Mouse (Mus musculus) frontal cortex, postnatal 14 days (tissue): ENCODE measurements around the gene Ccl9.
"Not testable (repeated sequence)": the region's sequence is repeated elsewhere in the genome, so short reads cannot be mapped to it uniquely, and the experiment has no call there.

Source experiments
- DNase-seq, 2 experiments: peaks; one replicate each; pipeline ENCODE4 v3.0.0; 2022; ENCODE audit warnings: low spot score in 2 of 2

The Ccl9 gene

DNA sequence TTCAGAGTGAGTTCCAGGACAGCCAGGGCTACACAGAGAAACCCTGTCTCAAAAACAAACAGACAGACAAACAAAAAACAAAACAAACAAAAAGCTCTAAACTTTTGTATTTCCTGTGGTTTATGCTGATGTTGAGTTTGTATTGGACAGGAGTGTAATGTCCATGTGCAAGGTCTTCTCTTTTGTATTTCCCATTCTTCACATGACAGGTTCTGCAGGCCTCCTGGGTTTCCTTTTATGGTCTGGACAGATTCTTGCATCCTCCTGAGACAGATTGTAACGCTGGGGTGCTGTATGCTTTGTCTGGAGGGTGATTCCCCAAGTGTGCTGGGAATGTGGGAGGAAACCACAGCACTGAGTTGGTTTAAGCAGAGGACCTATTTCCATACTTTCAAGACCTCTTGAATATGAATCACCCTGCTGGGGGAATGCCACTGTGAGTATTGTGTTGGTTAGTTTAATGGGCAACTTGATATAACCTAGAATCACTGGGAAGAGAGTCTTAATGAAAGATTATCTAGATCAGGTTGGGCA lies 2.3 kb upstream of the Ccl9 start:
- DNase-seq = no peak

DNA sequence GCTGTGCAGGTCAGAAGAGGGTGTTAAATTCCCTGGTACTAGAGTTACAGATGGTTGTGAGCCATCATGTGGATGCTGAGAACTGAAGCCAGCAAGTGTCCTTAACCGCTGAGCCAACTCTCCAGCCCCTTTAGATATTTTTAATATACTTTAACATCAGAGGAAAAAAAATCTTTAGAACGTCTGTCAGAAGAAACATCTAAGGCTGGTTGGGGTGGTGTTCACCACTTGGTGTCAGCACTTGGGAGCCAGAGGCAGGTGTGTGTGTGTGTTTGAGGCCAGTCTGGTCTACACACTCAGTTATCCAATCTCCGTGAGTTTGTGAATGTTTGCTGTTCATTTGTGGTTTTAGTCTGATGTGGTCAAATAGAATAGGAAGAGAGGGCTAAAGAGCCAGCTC lies 563 bp upstream of the Ccl9 start:
- DNase-seq = no peak

DNA sequence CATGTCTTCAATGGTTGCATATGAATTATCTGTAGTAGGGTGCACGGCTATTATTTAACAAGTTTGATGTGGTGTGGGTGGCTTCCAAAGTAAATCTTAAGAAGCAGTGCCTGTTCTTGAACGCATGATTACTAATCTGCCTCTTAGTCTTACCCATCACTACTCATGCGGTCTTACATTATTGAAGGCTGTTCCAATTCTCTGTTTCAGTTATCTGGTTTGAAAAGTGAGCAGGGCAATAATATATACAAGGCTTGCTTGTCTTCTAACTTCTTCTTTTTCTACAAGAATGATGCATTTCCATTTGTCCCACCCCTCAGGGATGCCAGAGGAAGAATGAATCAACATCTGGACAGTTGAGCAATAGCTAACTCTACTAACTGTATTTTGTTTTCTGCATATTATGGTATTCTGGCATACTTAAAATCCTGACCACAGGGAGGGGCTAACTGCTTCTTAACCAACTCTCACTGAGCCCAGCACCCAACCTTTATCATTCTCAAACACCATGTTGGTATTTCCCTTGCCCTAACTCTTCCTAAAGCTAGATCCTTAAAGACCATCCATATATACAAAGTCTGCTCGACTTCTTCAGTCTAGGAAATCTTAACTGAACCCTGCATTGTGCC lies 1.4 kb downstream of the Ccl9 start:
- no peak for DNase-seq

DNA sequence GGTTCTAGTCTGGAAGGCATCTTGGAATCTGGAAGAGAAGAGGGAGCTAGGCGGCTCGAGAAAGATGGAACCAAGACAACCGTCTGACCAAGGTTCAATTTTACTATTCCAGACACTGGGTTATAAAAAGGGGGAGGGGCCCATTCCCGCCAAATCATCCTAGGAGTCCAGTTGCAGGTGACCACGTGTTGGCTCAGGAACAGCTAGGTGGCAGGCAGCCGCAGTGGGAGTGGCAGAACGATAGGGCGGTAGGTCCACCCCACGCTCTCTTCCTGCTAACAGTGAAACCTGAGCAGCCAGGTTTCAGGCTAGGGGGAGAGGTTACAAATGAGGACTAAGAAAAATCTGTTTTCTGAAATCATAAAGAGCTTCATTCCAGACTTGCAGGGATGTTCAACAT lies 5.6 kb downstream of the Ccl9 start:
- DNase-seq = no peak

DNA sequence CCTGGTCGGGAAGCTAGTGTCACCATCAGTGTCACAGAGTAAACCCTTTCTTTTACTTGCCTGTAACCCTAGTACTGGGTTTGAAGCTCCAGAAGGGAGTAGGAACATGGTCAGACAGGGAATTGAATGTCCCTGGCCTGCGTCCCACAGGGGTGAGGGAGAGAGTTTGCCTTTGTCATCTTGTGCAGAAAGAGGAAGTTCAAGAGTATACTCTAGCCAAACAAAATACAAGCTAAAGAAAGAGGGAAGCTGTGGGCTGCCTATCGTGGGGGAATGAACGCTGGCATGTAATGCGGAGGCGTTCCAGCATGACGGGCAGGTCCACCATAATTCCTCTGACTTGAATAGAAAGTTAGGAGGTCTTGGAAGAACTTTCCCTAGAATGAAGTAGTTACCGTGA lies 6.2 kb downstream of the Ccl9 start:
- no peak for DNase-seq

DNA sequence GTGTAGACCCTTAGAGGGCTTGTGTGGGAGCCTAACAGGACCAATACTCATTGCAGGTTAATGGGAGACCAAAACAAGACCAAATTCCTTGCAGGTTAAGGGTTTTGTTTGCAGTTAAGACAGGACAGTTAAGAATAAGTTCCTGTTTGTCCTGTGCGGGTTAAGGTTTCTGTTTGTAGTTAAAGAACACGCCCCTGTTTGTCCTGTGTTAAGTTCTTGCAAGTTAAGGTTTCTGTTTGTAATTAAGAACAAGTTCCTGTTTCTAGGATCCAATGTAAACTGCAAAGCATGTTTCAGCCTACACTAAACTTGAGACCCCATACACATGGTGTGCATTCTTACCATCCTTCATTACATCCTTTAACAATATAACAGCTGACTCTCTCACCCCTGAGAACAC lies 8.2 kb downstream of the Ccl9 start:
- DNase-seq = no peak

DNA sequence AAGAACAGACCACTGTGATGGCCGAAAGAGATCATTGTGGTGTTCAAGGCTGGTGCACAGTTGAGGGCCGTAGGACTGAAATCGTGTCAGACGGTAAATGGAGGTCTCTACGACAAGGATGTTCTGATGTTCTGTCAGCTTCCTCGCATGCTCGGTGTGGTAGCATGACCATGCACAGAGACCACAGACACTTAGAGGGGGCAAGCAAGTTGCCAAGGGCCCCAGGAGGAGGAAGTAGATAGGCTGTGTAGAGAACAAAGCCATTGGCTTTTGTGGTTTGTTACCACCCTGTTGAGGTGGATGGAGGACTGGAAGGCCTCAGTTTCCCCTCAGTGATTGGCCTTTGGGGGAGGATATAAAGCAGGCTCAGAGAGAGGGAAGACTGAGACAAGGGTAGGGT lies 9.2 kb downstream of the Ccl9 start:
- DNase-seq = no peak

DNA sequence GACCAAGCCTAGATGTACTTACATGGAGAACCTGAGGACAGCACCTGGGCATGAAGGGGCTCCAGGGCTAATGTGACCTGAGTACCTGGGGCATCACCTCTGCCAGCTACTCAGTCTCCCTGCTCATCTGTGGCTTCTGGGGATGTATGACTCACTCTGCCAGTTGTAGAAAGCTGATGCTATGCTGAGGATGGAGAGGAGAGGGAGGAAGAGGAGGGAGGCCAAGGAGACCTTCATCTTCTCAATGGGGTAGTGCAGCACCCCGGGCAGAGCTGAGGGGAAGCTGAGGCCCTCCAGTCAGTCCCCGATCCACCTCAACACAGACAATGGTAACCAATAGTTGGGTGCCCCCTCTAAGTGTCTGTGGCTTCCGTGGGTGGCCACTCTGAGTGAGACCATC lies 9.7 kb downstream of the Ccl9 start:
- DNase-seq = no peak

DNA sequence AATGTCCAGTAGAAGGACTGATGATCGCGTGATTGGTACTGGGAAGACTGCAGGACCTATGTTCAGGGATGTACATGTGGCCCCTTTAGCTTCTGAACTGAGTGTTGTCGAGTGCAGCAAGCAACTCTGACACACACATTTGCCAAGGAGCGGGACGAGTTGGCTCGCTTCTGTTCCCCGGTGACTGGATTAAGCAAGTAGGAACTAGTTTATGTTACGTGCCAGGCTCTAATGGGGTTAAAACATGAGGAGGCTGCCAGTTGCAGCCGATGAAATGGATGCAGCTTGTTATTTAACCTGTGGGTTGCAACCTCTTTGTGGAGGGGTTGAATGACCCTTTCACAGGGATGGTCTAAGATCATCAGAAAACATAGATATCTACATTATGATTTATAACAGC lies 10.4 kb downstream of the Ccl9 start:
- DNase-seq = no peak

DNA sequence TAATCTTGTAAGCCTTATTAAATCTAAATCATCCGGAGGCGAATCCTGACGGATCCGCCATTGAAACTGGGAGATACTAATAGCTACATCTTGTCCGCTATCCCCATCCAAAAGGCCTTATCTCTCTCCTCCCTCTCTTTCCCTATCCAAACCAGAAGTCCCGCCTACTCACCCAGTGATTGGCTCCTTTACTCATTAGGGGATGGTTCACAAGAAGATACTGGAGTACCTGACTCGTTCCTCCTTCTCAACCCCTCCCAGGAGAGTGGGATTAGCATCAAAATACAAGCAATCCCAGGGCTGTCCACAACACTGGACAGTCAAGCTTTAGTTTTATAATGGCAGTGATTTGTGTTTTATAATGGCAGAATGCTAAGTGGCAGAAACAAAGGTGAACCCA lies 11.1 kb downstream of the Ccl9 start:
- no peak for DNase-seq

DNA sequence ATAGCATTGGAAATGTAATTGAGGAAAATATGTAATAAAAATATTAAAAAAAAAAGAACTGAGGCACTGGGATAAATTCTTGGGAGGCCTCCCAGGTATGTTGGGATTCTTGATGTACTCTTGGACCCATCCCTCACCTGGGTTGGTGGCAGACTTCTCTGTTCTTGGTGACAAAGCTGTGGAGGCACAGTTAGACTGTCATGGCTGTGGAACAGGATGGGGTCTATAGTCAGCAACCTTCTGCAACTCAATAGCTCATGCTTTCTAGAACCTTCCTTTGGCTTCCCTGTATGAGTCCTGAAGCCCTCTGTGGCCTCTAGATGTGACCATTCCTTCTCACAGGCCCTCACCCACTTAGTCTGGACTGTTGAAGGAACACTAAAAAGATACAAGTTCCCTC lies 11.8 kb downstream of the Ccl9 start:
- no peak for DNase-seq

DNA sequence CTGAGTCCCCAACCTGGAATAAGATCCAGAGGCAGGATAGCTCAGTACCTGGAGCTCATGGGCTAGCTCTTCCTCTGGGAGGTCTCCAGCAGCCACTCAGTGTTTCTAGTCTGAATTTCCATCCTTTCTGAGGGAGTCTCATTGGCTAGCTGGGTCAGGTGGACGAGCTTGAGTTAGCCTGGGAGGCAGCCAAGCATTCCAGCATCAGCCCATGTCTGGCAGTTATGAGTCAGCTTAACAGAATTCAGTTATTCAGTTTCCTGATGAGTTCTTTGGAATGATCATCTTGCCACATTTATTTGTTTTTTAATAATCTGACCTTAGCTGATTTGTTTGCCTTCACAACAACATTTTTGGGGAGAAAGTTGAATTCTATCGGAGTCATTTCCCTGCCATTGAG lies 14.7 kb downstream of the Ccl9 start:
- no peak for DNase-seq

DNA sequence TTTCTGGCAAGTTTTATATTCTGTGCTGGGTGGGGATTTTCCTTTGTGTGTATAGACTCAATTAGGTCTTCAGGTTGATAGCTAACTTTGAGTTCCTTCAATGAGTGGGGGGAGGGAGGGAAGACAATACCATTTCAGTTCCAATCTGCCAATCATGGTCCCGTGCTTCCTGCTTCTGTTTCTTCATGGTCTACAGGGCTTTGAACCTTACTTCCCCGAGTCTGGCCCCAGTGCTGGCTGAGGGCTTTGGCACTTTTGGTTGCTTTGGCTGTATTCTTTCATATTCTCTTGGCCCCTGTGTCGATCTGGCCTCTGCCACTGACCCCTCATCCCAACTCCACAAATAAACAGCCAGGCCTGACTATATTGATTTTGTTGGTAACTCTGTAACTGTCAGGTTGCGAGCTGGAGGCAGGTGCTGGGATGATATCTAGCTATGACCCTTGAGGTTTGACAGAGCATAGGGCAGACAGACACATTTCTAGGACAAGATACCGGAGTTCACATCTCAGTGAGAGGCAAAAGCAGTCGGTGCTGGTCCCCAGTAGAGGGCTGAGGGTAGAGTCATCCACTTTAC lies 16.0 kb downstream of the Ccl9 start:
- DNase-seq = no peak

DNA sequence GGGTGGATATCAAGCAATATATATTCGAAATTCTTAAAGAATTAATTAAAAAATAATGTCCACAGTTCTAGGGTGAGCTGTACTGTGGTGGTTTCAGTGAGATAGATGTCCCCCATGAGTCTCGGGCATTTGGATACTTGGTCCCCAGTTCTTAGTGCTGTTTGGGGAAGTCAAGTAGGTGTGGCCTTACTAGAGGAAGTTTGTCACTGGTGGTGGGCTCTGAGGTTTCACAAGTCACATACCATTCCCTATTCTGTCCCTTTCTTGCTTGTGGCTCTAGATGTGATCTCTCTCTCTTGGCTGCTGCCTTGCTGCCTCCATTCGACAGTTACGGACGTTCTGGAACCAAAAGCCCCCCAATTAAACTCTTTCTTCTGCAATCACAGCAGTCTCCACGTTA lies 18.0 kb downstream of the Ccl9 start:
- DNase-seq = no peak

DNA sequence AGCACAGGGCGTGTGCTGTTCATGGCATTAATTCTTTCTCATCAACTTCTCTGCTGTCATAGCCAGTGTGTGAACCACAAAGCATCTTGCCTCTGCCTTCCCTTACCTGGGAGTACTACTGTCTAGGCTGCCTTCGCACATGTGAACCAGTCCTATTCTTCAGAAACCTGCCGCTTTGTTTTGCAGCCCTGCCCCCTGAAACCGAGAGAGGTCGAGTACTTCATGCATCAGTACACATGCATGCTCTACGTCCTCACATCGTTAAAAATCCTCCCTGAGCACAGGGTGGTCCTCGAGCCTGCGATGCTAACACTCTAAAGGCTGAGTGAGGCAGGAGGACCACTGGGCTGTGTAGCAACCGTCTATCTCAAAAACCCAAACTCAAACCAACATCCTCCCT lies 21.4 kb downstream of the Ccl9 start:
- no peak for DNase-seq

DNA sequence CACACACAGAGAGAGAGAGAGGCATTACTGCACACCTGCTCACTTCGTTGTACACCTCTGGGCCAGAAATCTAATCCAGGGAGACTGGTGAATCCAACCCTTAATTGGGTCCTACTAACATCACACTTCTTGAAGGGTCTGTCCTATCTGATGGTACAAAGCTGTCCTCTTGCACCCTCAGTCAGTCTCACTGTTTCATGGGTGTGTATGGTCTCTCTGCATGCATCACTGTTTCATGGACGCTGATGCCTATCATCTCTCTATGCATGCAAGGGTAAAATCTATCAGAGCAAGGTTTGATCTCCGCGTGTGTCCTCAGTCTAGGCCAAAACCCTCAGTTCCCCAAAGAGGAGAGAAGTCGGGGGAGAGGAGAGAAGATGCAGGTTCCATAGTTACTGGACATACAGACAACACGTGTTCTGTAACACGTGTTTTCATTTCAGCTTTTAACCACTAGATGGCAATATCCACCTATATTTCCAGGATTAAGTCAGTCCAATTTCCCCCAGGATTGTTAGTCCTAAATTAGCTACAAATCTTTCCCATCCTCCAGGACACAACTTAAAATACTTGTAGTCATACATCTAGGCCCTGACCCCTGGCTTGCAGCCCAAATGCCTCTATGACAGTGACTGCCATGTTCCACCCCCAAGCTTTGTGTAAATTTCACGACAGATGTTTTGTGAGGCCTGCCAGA lies 22.2 kb downstream of the Ccl9 start:
- peak in 1 of 2 experiments; percentile 13 for DNase-seq

DNA sequence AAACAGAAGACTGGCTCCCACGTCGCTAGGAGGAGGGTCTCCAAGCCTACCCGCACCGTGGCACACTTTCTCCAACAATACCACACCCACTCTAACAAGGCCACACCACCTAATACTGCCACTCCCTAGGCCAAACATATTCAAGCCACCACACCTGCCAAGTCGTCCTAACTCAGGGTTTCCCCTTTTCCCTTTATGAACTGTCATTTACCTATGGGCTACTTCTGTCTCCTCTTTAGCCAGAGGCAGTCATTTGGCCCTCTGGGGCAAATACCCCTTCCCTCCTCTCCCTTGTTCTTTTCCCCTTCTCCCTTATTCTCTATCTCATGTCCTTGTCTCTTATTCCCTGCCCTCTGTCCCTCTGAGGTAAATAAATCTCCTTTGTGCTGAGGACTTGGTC lies 26.8 kb downstream of the Ccl9 start:
- no peak for DNase-seq

DNA sequence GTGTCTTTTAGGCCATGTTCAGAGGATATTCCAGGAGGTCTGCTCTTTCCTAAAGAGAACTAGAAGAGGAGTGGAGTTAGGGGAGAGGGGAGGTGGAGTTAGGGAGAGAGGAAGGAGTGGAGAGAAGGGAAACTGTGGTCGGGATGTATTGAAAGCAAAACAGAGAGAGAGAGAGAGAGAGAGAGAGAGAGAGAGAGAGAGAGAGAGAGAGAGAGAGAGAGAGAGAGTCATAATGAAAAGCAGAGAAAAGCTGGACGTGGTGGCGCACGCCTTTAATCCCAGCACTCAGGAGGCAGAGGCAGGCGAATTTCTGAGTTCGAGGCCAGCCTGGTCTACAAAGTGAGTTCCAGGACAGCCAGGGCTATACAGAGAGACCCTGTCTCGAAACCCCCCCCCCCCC lies 27.4 kb downstream of the Ccl9 start:
- not testable (repeated sequence) for DNase-seq

DNA sequence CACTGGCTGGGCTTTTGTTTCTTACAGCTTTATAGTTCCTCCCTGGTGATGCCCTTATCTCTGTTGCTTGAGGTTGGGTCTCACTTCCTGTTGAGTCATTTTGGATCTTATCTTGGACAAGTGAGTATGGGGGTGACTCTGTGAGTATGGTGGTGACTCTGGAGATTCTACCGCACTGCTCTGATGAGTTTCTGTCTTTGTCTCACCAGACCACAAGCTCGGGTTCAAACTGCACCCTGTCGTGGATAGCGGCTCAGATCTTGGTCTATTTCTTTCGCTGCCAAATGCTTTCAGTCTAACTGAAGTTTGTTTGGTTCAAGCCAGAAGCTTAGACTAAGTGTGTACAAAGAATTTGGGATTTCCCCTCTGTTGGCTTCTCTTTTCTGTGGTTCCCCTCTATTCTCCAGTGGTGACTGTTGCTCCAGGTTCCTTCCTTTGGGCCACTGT lies 28.2 kb downstream of the Ccl9 start:
- DNase-seq = no peak

DNA sequence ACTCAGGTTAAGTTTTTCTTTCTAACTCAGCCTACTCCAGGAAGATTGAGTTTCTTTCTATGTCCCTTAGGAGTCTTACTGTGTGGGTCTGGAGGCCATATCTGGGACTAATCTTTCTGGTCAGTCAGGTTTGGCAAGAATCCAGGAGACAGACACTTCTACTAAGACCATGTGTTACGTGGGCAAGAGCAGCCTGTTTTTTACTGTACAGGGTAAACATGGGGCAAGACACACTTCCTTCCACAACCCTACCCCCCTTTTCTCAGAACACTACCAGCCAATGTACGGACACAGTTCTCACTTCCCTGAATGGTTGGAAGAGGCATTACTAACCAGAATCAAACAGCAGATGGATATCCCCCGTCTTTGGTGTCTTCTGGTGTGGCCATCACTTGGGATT lies 34.2 kb downstream of the Ccl9 start:
- no peak for DNase-seq

DNA sequence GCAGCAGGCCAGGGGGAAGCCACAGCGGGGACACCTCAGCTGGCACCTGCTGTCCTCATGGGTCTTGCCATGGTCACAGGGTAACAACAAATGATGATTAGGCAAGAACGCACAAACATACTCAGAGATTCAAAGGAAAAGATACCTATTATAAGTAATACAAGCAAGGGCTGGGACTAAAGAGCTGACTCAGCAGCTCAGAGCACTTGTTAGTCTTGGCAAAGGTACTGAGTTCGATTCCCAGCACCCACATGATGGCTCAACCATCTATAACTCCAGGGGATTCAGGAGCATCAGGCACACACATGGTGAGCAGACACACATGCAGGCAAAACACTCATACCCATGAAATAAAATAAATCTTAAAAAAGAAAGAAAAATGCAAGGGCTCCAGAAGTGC lies 37.0 kb downstream of the Ccl9 start:
- no peak for DNase-seq

DNA sequence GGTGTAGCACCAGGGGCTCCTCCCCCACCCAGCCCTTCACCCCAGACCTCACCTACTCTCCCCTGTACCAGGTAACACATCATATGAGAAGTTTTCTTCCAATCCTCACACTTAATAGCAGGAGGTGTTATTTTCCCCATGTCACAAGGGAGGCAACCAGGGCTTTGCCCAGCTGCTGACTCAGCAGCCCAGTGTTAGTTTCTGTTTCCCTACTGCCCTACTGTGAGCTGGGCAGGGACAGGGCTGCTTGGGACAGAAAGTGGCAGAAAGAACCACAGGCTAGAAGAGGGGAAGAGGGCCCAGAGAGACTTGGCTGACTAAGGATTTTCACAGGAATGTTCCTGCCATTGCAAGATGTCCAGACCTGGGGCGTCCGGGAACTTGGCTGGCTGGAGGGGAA lies 37.5 kb downstream of the Ccl9 start:
- no peak for DNase-seq

DNA sequence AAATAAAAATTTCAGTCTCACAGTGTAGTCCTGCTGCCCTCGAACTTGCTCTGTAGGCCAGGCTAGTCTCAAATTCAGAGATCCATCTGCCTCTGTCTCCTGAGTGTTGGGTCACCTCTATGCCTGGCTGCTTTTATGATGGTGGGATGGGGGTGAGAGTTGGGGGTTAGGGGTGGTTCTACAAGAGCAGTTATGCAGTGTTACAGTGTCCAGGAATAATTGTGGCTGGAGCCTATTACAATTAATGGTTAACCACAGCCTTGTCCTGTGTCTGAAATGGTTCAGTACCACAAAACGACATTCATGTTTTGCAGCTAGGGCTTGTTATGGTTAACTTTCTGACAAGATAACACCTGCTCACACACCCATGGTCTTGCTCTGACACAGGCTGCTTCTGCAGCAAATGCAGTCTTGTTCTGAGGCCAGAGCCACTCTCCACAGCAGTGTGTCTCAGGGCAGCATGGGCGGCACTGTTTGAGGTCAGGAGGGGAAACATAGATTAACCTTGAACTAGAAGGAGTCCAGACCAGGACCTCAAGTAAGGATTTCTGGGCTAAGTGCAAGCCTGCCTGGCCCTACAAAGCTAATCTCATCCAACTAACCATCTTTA lies 39.6 kb downstream of the Ccl9 start:
- no peak for DNase-seq
